Mouse (Mus musculus) hindbrain, embryonic 10.5 days (tissue): ENCODE measurements around the gene 6030445D17Rik. TPM values are rescaled to one million over a fixed set of nuclear protein-coding genes. Genes with fewer than 3 reads are reported as not detected.

Experiments used
- polyA plus RNA-seq: library from polyadenylated mRNA; unstranded; fragments of >200 nt; fragmentation: Nextera tagmentation; extraction: Ambion mirVana; gene quantifications from 2 replicates; pipeline ENCODE4 v1.2.1, GENCODE M21; 2016

6030445D17Rik gene
- polyA plus RNA-seq, 1 experiment from 2014 or later, result 0.17 TPM

Other genes with a start within 250 kb of the 6030445D17Rik start
- gene Tcea3, start 214.5 kb upstream of the 6030445D17Rik start, polyA plus RNA-seq, result 1.3 and 2.2 TPM in 2 replicates
- gene Zfp46, start 177.6 kb upstream of the 6030445D17Rik start, polyA plus RNA-seq, result 24.6 and 29.0 TPM in 2 replicates
- gene Hnrnpr, start 151.3 kb upstream of the 6030445D17Rik start, polyA plus RNA-seq, result 197 and 217 TPM in 2 replicates
- 0.18 and 0.52 TPM in 2 replicates for gene Htr1d, start 38.7 kb upstream of the 6030445D17Rik start, polyA plus RNA-seq
- gene Luzp1, start 7.5 kb downstream of the 6030445D17Rik start, polyA plus RNA-seq, result 108 and 133 TPM in 2 replicates
- gene Kdm1a, start 140.5 kb downstream of the 6030445D17Rik start, polyA plus RNA-seq, result 54.6 and 61.0 TPM in 2 replicates
- not detected in 2 replicates for gene Tex46, start 148.2 kb downstream of the 6030445D17Rik start, polyA plus RNA-seq
- gene Lactbl1, start 160.4 kb downstream of the 6030445D17Rik start, polyA plus RNA-seq, result 0.05 TPM in 1 of 2 replicates, not detected in the other